Mouse (Mus musculus): ENCODE measurements at regions not wholly inside any gene's neighbourhood (a gene's known extent, or its start where the extent isn't known, plus 50 kb on each side); places are given as distances from the start of the nearest gene placed in this dataset.

DNA sequence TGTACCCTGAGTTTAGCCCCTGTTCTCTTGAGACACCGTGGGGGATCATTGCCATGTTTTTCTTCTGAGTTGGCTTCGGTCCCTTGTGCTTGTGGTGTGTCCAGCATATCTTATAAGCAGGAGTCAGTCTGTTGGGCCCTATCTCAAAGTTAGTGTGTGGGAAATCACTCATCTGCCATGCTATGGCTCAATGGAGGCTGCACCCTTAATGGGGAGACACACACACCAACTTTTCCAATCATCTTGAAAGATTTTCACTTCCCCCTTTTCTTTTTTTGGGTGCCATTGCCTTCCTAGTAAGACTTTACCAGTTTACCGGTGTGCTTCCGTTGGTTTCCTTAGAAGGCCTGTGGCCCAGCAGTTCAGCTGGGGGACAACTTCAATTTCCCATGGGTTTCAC lies 130.6 kb upstream of the Ado start:
- ATAC-seq (replicated peaks; ENCODE audit: low read depth, poor library complexity, severe bottlenecking) = no peak

DNA sequence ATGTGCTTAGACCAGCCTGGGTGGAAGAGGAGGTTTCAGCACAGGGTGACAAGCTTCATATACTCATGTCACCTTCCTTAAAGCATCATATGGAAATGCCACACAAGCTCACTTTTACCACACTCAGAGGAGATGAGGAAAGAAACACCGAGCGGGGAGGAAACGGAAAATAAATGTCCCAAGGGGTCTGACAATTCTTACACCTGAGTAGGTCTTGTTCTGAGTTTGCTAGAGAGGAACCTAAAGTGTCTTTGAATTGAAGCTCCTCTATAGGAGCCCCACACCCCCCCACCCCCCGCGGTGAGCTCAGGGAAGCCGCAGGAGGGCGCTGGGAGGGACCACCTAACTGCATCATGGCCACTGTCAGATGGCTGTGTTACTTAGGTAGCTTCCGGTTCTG lies 124.7 kb upstream of the Ado start:
- ATAC-seq (replicated peaks; ENCODE audit: low read depth, poor library complexity, severe bottlenecking) = no peak

DNA sequence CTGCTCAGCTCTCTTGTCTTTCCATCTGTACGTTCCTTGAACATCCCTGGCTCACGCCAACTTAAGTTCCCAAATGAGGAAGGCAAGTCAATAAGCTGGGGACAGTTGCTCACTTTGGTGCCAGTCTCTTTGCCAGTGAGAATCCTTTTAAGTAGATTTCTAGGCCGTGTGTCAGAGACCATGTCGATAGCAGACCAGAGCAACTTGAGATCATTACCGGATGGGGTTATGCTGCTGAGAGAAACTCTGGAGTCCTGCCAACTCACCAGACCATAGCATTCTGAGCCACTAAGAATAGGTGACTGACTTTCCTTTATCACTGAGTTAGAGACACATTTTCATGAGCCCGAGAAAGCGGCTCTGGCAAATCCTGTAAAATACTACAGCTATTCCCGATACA lies 123.5 kb upstream of the Ado start:
- no peak for ATAC-seq (replicated peaks; ENCODE audit: low read depth, poor library complexity, severe bottlenecking)

- ATAC-seq (replicated peaks; ENCODE audit: low read depth, poor library complexity, severe bottlenecking) = no peak
Observed at GRCm38 (mm10) chr10:67669066-67669465, 120.3 kb upstream of the Ado start.

DNA sequence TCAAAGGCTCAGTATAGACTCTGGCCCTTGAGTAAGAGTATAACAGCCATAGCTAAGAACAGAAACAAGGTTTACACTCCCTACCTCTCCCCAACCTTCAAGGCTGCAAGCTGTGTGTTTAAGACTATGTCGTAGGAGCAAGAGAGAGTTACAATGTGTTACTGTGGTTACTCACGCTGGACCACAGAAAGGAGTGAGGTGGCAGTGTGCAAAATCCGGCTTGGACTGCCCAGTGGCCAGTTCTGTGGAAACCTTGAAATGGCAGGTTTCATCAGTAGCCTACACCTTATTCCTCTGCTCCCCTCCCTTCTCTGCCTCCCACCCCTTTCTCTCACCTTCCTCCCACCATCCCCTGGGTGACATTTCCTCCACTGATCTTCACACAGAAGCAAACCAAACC lies 114.3 kb upstream of the Ado start:
- no peak for ATAC-seq (replicated peaks; ENCODE audit: low read depth, poor library complexity, severe bottlenecking)

DNA sequence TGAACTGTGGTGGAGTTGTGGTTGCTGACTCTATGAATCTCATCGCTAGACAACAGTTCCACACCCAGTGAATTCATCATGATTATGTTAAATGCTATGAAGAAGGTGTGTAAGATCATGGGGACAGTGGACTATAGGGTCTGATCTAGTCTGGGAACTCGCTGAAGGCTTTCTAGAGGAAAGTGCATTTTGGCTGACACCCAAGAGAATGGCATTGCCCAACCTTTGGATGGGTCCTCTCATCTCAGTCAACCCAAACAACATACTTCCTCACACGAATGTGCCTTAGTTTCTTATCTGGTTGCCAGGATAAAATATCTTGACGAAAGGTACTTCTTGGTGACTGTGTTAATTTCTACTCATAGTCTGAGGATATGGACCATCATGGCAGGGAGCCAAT lies 112.9 kb upstream of the Ado start:
- ATAC-seq (replicated peaks; ENCODE audit: low read depth, poor library complexity, severe bottlenecking) = no peak

DNA sequence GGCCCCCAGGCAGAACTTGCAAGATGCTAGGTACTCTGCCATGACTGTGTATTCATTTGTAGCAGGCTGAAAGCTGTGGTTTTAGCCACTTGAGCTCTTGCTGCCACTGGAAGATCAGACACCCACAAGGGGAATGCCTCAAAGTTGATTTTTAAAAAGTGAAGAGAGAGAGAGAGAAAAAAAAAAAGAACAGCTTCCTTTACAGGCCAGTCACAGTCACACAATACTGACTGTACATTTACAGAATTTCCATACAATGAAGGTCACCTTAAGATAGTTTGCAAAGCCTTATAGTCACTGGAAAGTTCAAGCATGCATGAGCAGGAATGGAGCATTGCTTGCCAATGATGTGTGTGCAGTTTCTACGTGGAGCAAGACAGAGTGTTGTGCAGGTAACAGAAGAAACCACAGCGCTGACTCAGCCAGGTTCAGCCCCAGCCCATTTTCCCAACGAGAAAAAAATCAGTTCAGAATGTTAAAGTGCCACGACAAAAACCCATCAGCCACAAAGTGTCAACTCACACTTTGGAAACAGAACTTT lies 109.3 kb upstream of the Ado start:
- ATAC-seq (replicated peaks; ENCODE audit: low read depth, poor library complexity, severe bottlenecking) = no peak

GRCm38 (mm10) chr10:67657305-67657704 lies 108.5 kb upstream of the Ado start:
- no peak for ATAC-seq (replicated peaks; ENCODE audit: low read depth, poor library complexity, severe bottlenecking)

DNA sequence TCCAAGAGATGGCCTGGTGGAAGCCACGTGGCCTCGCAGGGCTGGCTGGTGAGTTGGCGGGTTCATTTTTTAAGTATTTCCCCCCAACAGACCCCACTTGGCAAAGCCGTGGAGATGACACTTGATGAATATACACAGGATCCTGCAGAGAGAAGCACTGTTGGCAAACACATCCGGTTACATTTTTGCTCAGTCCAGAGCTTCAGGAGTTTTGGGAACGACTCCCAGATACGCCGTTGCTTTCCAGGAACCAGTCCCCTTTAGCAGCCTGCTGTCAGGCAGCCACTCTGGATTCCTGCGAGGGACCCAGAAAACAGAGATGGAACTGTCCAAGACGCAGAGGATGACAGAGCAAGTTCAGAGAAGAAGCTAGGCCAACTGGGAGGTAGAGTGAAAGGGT lies 105.8 kb upstream of the Ado start:
- no peak for ATAC-seq (replicated peaks; ENCODE audit: low read depth, poor library complexity, severe bottlenecking)

DNA sequence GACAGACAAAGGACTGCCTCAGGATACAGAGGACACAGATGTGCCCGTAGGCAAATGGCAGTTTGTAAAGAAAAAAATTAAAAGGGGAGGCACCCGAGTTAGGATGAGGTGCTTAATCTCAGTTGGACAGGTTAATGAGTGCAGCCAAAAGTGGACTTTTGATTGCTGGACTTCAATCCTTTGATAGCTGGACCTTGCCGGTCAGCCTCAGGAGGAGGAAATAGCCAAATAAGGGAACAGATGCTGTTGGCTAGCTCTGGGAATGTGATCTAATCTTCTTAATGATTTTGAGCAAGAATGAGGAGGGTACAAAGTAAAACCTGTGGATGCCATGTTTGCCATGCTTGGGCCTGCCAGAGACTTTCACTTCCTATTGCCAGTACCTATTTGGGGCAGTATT lies 103.5 kb upstream of the Ado start:
- no peak for ATAC-seq (replicated peaks; ENCODE audit: low read depth, poor library complexity, severe bottlenecking)

GRCm38 (mm10) chr10:67651386-67651785 lies 102.6 kb upstream of the Ado start:
- ATAC-seq (replicated peaks; ENCODE audit: low read depth, poor library complexity, severe bottlenecking) = peak; percentile 38; the same call in 1 of the 2 replicates

GRCm38 (mm10) chr10:67647777-67648727 lies 99.3 kb upstream of the Ado start:
- peak; percentile 30 for ATAC-seq (replicated peaks; ENCODE audit: low read depth, poor library complexity, severe bottlenecking)

- ATAC-seq (replicated peaks; ENCODE audit: low read depth, poor library complexity, severe bottlenecking) = peak; percentile 66
Observed at GRCm38 (mm10) chr10:67646659-67647559, 98.2 kb upstream of the Ado start.

- no peak for ATAC-seq (replicated peaks; ENCODE audit: low read depth, poor library complexity, severe bottlenecking)
Observed at GRCm38 (mm10) chr10:67645821-67646220, 97.1 kb upstream of the Ado start.

DNA sequence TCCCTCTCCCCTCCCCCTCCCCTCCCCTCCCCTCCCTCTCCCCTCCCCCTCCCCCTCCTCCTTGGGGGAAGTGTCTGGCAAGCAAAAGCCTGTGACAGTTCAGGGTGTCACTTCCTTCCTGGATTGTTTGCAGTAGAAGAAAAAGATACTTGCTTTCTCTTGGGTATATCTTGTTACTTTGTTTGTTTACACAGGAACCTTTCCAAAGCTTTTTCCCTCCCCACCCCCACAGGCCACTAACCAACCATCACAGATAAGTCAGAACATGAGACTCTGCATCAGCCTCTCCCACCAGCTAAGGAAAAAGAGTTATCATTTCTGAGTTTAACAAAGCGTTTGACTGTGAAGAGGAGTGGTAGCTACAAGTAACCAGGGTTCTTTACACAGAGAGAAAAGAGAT lies 95.5 kb upstream of the Ado start:
- peak; percentile 31; the same call in 1 of the 2 replicates for ATAC-seq (replicated peaks; ENCODE audit: low read depth, poor library complexity, severe bottlenecking)

DNA sequence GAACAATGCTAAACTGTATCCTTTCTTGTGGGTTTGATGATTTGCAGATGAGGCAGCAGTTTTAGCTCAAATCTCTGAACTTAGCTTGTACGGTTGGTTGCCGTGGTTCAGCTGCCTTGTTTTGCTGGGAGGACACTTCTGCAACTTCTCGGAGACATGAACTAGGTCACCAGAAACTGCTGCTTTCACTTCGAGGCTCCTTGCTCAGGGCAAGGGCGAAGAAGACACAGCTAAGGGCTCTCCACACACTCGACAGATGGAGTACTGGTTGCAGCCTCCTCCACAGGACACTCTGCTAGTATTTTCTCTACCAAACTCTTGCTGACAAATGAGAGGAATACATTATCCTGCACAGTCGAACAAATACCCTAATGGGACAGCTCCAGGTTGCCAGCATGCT lies 94.9 kb upstream of the Ado start:
- ATAC-seq (replicated peaks; ENCODE audit: low read depth, poor library complexity, severe bottlenecking) = peak; percentile 21; the same call in 1 of the 2 replicates

- ATAC-seq (replicated peaks; ENCODE audit: low read depth, poor library complexity, severe bottlenecking) = peak; percentile 75
Observed at GRCm38 (mm10) chr10:67637339-67637738, 88.6 kb upstream of the Ado start.

DNA sequence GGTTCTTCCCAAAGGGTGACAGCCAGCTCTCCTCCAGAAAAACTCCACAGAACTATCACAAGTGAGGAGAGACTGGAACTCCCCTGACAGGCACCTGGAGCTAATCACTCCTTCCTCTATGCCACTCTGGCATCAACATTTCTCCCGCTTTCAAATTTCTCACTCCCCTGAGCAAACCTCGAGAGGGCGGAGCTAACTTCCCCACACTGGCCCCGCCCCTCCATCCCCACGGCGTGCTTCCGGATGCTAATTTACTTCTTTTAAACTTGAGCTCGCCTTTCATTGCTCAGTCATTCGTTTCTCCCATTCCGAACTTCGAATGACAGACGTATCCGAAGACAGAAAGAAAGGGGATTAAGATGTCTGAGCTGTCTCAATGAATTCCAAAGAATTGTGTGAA lies 87.8 kb upstream of the Ado start:
- peak; percentile 86 for ATAC-seq (replicated peaks; ENCODE audit: low read depth, poor library complexity, severe bottlenecking)

- no peak for ATAC-seq (replicated peaks; ENCODE audit: low read depth, poor library complexity, severe bottlenecking)
Observed at GRCm38 (mm10) chr10:67634795-67635194, 86.0 kb upstream of the Ado start.

GRCm38 (mm10) chr10:67633063-67633462 lies 84.3 kb upstream of the Ado start:
- ATAC-seq (replicated peaks; ENCODE audit: low read depth, poor library complexity, severe bottlenecking) = no peak

DNA sequence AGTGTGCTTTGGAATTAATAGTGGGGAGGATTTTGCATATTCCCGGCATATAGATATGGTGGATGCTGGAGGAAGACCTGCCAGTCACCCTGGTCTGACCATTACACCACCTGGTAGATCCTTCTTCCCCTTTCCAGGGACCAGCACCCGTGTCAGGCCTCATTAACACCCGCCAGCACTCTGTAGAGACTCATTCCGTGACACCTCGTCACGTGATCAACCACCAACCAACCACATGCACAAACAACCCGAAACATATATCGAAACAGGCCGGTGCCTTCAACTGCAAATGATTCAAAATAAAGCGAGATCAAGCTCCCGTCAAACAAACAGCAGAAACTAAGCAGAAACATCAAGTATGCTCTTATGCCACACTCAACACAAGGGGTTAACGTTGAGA lies 74.6 kb upstream of the Ado start:
- ATAC-seq (replicated peaks; ENCODE audit: low read depth, poor library complexity, severe bottlenecking) = no peak

Measured in common myeloid progenitor, adult 5-6 weeks (primary cell).